Mouse (Mus musculus) lung, postnatal 0 days (tissue): ENCODE results near the gene Rps6ka2.

ENCODE experiments used
- CTCF ChIP-seq: IDR thresholded peaks from 2 replicates; pipeline ENCODE4 v1.5.1; 2016; ENCODE audit warnings: antibody characterized with exemption, mild to moderate bottlenecking
- EP300 ChIP-seq: IDR thresholded peaks from 2 replicates; pipeline ENCODE4 v1.6.1; 2016; ENCODE audit warnings: antibody characterized with exemption, mild to moderate bottlenecking, control low read depth

GRCm38 (mm10) chr17:7233197-7233596 is 63.3 kb downstream of the Rps6ka2 start:
- TF ChIP-seq CTCF, result no peak
- no peak for TF ChIP-seq EP300
